Mouse (Mus musculus) lung, embryonic 16.5 days (tissue): ENCODE data around the gene Nme8. TPM values are rescaled to one million over a fixed set of nuclear protein-coding genes. Genes with fewer than 3 reads are reported as not detected.

Experiments
- ATAC-seq: fragments of 200-750 bp; cut with Nextera tagmentation; 2 replicates; pipeline ENCODE4 v1.8.0; 2017; ENCODE audit warnings: low read depth, mild to moderate bottlenecking, moderate library complexity
- H3K27ac ChIP-seq: fragments of 300-500 bp; sonication (generic); 2 replicates; pipeline ENCODE4 v1.5.1; 2014; ENCODE audit warnings: mild to moderate bottlenecking, control low read depth, low read length
- H3K27me3 ChIP-seq: fragments of 300-500 bp; sonication (generic); 2 replicates; pipeline ENCODE4 v1.6.1; 2014; ENCODE audit warnings: low read depth, low read length, mixed read lengths; ENCODE audit not compliant: control insufficient read depth, insufficient read depth
- H3K36me3 ChIP-seq: fragments of 300-500 bp; sonication (generic); 2 replicates; pipeline ENCODE4 v1.6.1; 2014; ENCODE audit warnings: low read length; ENCODE audit not compliant: control insufficient read depth, insufficient read depth
- H3K4me1 ChIP-seq: fragments of 300-500 bp; sonication (generic); replicated peaks from 2 replicates; pipeline ENCODE4 v1.6.1; 2014; ENCODE audit warnings: low read length, mixed read lengths; ENCODE audit not compliant: control insufficient read depth, insufficient read depth
- H3K4me2 ChIP-seq: fragments of 300-500 bp; sonication (generic); 2 replicates; pipeline ENCODE4 v1.6.1; 2014; ENCODE audit warnings: low read depth, low read length, control low read depth
- H3K4me3 ChIP-seq: fragments of 300-500 bp; sonication (generic); 2 replicates; pipeline ENCODE4 v1.5.1; 2014; ENCODE audit warnings: mild to moderate bottlenecking, low read length, control low read depth
- H3K9ac ChIP-seq: fragments of 300-500 bp; sonication (generic); 2 replicates; pipeline ENCODE4 v1.6.1; 2014; ENCODE audit warnings: low read length, control low read depth
- H3K9me3 ChIP-seq: fragments of 300-500 bp; sonication (generic); 2 replicates; pipeline ENCODE4 v1.6.1; 2016; ENCODE audit warnings: low read length; ENCODE audit not compliant: control insufficient read depth
- WGBS: fragments of 180-500 bp; shearing (Covaris S2); extraction: QIAGEN DNeasy Blood & Tissue Kit; methylation state at CpG from one replicate; pipeline ENCODE4 v1.1.7; 2014; 5-methylcytosine and 5-hydroxymethylcytosine counted together
- polyA plus RNA-seq: library from polyadenylated mRNA; unstranded; fragments of >200 nt; fragmentation: Nextera tagmentation; extraction: Ambion mirVana; gene quantifications from 2 replicates; pipeline ENCODE4 v1.2.1, GENCODE M21; 2015

Gene Nme8
- polyA plus RNA-seq: not detected in 2 replicates

DNA sequence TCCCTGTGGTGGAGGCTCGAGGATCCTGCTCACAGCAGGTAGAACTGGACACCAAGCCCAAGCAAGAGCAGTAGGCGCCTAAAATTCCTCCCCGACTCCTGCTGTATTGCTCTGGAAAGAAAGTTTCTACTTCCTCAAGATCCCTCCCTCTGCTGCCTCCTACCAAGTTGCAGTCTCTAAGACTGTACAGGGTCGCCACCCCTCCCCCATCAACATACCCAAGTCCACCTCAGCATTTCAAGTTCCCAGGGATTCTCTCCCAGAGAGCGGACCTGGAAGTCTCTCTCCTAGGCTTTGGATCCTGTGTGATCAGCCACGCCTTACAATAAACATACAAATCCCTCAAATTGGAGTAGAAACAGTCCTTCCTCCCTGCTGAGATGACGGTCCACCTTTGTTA lies at the start of gene Nme8:
Nme8 (minus strand) TSS at position 5 of the 400 bp plus-strand sequence.
- WGBS: 16% methylated on average over 7 of the region's 7 CpGs
- no peak within 1 kb of the TSS for H3K27ac ChIP-seq
- ATAC-seq: no peak

DNA sequence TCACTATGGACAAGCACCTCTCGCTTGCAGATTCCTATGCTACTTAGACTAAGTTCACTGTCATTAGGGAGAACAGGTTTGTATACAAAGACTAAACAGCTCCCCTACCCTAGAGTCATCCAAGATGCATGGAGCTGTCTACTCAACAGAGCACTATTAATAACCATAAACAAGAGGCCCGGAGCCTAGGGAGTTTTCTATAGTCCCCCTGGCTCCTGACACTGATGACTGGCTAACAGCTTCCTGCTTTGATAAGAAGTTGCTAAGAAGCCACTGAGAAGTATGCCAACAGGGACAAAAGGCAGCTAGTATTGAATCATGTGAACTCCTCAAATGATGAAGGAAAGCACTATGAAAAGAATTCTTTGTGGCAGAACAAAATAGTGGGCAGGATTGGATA lies 48.1 kb upstream of the Nme8 start:
- H3K27me3 ChIP-seq: no peaks in the 10 kb centered on the region
- H3K4me3 ChIP-seq: no peak overlapping the region
- no peak overlapping the region for H3K4me2 ChIP-seq
- H3K9me3 ChIP-seq: no peaks in the 10 kb centered on the region
- no peaks in the 10 kb centered on the region for H3K4me1 ChIP-seq
- H3K27ac ChIP-seq: no peak overlapping the region
- no peak overlapping the region for H3K9ac ChIP-seq
- ATAC-seq: no peak
- WGBS: 55% methylated on average over 2 of the region's 2 CpGs
- no peaks in the 10 kb centered on the region for H3K36me3 ChIP-seq

More for the DNA sequence above, at the start of gene Nme8:
- H3K9ac ChIP-seq: no peak within 1 kb of the TSS
- H3K4me3 ChIP-seq: no peak within 1 kb of the TSS
- H3K9me3 ChIP-seq: no peaks in the 10 kb centered on the region
- no peaks in the 10 kb centered on the region for H3K27me3 ChIP-seq
- H3K4me1 ChIP-seq: peaks cover 7% of the 10 kb centered on the region; the same call in 1 of the 2 replicates
- no peaks in the 10 kb centered on the region for H3K36me3 ChIP-seq
- peak within 1 kb of the TSS; percentile 41 for H3K4me2 ChIP-seq

- Histone ChIP-seq H3K4me1 (no peaks in the 10 kb centered on the region), H3K36me3 (no peaks in the 10 kb centered on the region), H3K4me2 (no peak overlapping the region), H3K9me3 (no peaks in the 10 kb centered on the region), H3K27ac (no peak overlapping the region), H3K4me3 (no peak overlapping the region), H3K27me3 (no peaks in the 10 kb centered on the region), H3K9ac (no peak overlapping the region)
- WGBS: 74% methylated on average over 5 of the region's 5 CpGs
- 0 out of 2 replicates have a peak, but pooled peaks have one; percentile 38 for ATAC-seq
Measured at GRCm38 (mm10) chr13:19744536-19744935, 46.9 kb upstream of the Nme8 start.

GRCm38 (mm10) chr13:19734597-19734996 lies 37.0 kb upstream of the Nme8 start:
- H3K27me3 ChIP-seq: no peaks in the 10 kb centered on the region
- no peak for ATAC-seq
- WGBS: 82% methylated on average over 5 of the region's 5 CpGs
- no peak overlapping the region for H3K27ac ChIP-seq
- no peak overlapping the region for H3K9ac ChIP-seq
- H3K4me2 ChIP-seq: no peak overlapping the region
- H3K36me3 ChIP-seq: no peaks in the 10 kb centered on the region
- H3K9me3 ChIP-seq: no peaks in the 10 kb centered on the region
- H3K4me1 ChIP-seq: no peaks in the 10 kb centered on the region
- H3K4me3 ChIP-seq: no peak overlapping the region

DNA sequence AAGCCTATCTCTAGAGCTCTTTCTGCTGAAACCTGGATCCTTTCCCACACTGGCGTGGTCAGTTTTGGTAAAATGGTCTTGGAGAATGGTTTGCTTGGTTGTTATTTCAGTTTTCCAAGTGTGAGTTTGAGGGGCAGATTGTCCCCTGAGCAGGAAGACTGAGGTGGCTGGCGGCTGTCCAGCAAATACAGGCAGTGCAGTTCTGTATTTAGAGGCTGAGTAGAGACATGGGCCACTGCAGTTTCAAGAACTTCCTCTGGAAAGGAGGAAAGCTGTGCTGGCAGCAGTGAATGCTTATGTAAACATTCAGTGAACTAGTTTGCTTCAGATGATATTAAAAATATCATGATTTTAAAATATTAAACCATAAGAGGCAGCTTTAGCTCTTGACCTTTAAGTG lies 33.2 kb upstream of the Nme8 start:
- Histone ChIP-seq H3K9ac (no peak overlapping the region), H3K4me3 (no peak overlapping the region), H3K9me3 (no peaks in the 10 kb centered on the region), H3K27ac (peak overlapping the region; percentile 44), H3K36me3 (no peaks in the 10 kb centered on the region), H3K27me3 (no peaks in the 10 kb centered on the region), H3K4me1 (no peaks in the 10 kb centered on the region), H3K4me2 (no peak overlapping the region)
- ATAC-seq: peak; percentile 76
- 24% methylated on average over 2 of the region's 2 CpGs for whole genome bisulfite sequencing

DNA sequence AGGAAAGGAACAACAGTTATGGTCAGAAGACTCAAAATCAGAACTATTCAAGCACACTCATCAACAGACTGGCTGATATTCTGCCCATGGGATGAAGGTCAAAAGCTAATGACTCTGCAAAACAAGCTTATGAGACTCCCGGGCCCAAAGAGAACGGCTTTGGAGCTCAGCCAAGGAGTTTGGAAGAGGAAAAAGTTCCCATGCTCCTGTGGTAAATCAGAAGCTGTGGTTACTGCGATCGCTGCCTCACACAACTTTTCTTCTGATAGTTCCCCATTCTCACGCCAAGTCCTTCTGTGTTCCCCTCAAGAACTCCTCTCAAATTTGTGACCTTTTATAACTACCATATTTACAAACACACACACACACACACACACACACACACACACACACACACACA lies 21.4 kb upstream of the Nme8 start:
- no peaks in the 10 kb centered on the region for H3K36me3 ChIP-seq
- H3K4me3 ChIP-seq: no peak overlapping the region
- no peak overlapping the region for H3K4me2 ChIP-seq
- H3K4me1 ChIP-seq: peaks cover 7% of the 10 kb centered on the region
- H3K27ac ChIP-seq: no peak overlapping the region; the same call in 1 of the 2 replicates
- no peaks in the 10 kb centered on the region for H3K9me3 ChIP-seq
- H3K9ac ChIP-seq: no peak overlapping the region
- H3K27me3 ChIP-seq: no peaks in the 10 kb centered on the region
- no peak; the same call in 1 of the 2 replicates for ATAC-seq
- WGBS: 38% methylated on average over 5 of the region's 5 CpGs

GRCm38 (mm10) chr13:19717201-19717600 lies 19.6 kb upstream of the Nme8 start:
- Histone ChIP-seq H3K4me3 (no peak overlapping the region), H3K4me1 (peaks cover 7% of the 10 kb centered on the region), H3K36me3 (no peaks in the 10 kb centered on the region), H3K27ac (no peak overlapping the region), H3K9ac (no peak overlapping the region), H3K27me3 (no peaks in the 10 kb centered on the region), H3K4me2 (no peak overlapping the region), H3K9me3 (no peaks in the 10 kb centered on the region)
- ATAC-seq: no peak
- 59% methylated on average over 2 of the region's 2 CpGs for WGBS

- no peaks in the 10 kb centered on the region for H3K36me3 ChIP-seq
- H3K9ac ChIP-seq: no peak overlapping the region
- H3K27me3 ChIP-seq: no peaks in the 10 kb centered on the region
- H3K4me2 ChIP-seq: no peak overlapping the region
- H3K27ac ChIP-seq: no peak overlapping the region
- peaks cover 7% of the 10 kb centered on the region; the same call in 1 of the 2 replicates for H3K4me1 ChIP-seq
- no peak overlapping the region for H3K4me3 ChIP-seq
- ATAC-seq: no peak
- 69% methylated on average over 4 of the region's 4 CpGs for WGBS
- H3K9me3 ChIP-seq: no peaks in the 10 kb centered on the region
Measured at GRCm38 (mm10) chr13:19703806-19704205, 6.2 kb upstream of the Nme8 start.

- 66% methylated on average over 11 of the region's 11 CpGs for WGBS
- H3K27me3 ChIP-seq: no peaks in the 10 kb centered on the region
- no peak for ATAC-seq
- no peak overlapping the region for H3K27ac ChIP-seq
- H3K4me1 ChIP-seq: peaks cover 7% of the 10 kb centered on the region; the same call in 1 of the 2 replicates
- H3K4me3 ChIP-seq: no peak overlapping the region
- no peaks in the 10 kb centered on the region for H3K36me3 ChIP-seq
- no peak overlapping the region for H3K4me2 ChIP-seq
- no peaks in the 10 kb centered on the region for H3K9me3 ChIP-seq
- no peak overlapping the region for H3K9ac ChIP-seq
Measured at GRCm38 (mm10) chr13:19701443-19702078, 4.0 kb upstream of the Nme8 start.
